Mouse (Mus musculus): Measurements from ENCODE around the gene Psenen. TPM values are rescaled to one million over a fixed set of nuclear protein-coding genes. Genes with fewer than 3 reads are reported as not detected.

The Psenen gene
- polyA plus RNA-seq (2016; fragmentation: Nextera tagmentation; extraction: Ambion mirVana) = 131 and 133 TPM in 2 replicates

DNA sequence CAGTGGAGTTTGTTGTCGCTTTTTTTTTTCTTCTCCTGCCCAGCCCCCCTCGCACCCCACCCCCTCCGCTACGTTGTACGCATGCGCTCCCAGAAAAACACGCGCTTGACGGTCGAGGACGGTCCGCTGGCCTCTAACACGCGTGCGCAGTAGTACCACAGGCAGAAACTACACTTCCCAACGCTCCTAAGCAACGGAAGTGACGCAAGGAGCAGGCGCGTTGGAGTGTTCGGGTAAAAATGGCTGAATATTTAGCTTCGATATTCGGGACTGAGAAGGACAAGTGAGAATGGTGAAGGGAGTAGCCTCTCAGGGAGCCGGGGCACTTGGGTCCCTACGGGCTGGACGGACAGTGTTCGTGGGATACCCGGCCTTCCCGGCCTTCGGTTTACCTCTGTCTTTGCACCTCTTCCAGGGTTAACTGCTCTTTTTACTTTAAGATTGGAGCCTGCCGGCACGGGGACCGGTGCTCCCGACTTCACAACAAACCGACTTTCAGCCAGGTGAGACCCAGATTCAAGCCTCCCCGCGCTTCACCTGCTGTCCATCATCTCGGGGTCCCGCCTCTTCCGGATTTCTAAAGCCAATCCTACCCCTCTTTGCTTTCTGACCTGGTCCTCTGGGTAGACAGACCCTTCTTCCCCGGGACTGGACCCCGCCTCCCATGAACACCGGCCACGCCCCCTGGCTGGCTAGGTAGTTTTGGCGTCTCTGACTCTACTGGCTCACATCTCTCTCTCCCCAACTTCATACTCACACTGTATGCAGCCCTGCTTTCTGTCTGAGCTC lies at the start of gene Psenen, which contains the start of the genes U2af1l4 and Gm49396:
Gene Psenen, minus strand, starts transcription at position 511 of the 789 bp plus-strand sequence.
Gene U2af1l4, plus strand, starts transcription at position 185 of the 789 bp plus-strand sequence.
Gene Gm49396, plus strand, starts transcription at position 228 of the 789 bp plus-strand sequence.
- Histone ChIP-seq H3K4me3 (peak within 1 kb of the TSS; percentile 71), H3K27ac (replicated peaks) (peak within 1 kb of the TSS; percentile 93), H3K4me1 (peaks cover 28% of the 10 kb centered on the region), H3K9me3 (replicated peaks) (no peaks in the 10 kb centered on the region), H3K27me3 (ENCODE audit: low read depth, poor library complexity, severe bottlenecking) (no peaks in the 10 kb centered on the region), H3K36me3 (peaks cover 40% of the 10 kb centered on the region)
- WGBS = under 1% methylated on average over 45 of the region's 45 CpGs
- peak; percentile 97 for DNase-seq (ENCODE audit: low spot score)

DNA sequence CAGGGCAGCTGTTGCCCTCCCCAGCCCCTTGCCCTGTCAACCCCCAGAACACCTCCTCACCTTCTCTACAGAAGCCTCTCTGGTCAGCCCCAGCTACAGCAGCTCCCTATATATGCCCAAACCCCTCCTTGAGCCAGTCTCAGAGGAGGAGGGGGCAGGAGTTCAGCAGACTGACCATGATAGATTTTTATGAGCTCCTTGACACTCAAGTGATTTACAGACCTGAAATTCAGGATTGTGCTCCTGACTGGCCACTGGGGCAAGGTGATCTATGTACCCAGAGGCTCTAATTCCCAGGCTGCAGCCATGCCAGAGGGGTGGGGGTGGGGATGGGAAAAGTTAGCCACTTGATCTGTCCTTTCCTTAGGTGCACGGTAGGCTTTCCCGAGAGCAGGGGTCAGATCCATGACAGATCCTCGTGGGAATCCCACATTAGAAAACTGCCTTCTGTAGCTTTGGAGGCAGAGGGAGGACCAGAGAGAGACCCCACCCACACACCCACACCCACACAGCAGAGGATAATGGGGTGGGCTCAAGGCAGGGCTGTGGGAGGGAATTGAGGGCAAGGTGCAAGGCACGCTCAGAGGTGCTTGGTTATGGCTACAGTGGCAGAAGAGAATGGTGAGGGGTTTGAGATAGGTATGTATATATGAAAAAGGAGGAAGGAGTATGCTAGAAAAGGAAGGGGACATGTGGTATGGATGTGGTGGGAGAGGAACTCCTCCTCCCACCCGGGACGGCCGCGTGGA lies 49.4 kb upstream of the Psenen start, which contains the start of gene Upk1a:
Gene Upk1a, minus strand, starts transcription at position 194 of the 749 bp plus-strand sequence.
- H3K27ac ChIP-seq (replicated peaks) = no peak within 1 kb of the TSS
- H3K9me3 ChIP-seq (replicated peaks) = no peaks in the 10 kb centered on the region
- H3K4me3 ChIP-seq = no peak within 1 kb of the TSS
- H3K36me3 ChIP-seq = peaks cover 30% of the 10 kb centered on the region
- DNase-seq (ENCODE audit: low spot score) = no peak
- 0 out of 2 replicates have a peak, but pooled peaks cover 8% of the 10 kb centered on the region for H3K4me1 ChIP-seq
- no peaks in the 10 kb centered on the region for H3K27me3 ChIP-seq (ENCODE audit: low read depth, poor library complexity, severe bottlenecking)
- 79% methylated on average over 8 of the region's 8 CpGs for WGBS

DNA sequence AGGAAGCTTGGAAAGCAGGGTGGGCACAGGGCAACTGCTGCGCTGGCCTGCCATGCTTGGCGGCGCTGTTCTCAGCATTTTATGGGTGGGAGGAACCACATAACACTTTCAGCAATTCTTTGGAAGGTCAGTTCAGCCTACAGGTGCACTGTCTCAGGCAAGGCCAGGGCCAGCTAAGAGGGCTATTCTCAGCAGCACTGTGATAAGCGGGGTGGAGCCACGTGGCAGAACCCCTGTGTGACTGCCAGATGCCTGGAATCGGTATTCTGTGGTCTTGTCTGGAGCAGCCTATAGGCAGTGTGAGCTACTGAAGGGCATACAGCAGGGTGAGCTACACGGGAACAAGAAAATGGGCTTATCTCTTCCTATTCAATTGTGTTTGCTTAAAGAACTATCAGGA lies 46.6 kb upstream of the Psenen start:
- Histone ChIP-seq H3K27ac (replicated peaks) (no peak overlapping the region), H3K36me3 (peaks cover 2% of the 10 kb centered on the region), H3K4me3 (no peak overlapping the region), H3K9me3 (replicated peaks) (no peaks in the 10 kb centered on the region), H3K27me3 (ENCODE audit: low read depth, poor library complexity, severe bottlenecking) (no peaks in the 10 kb centered on the region), H3K4me1 (0 out of 2 replicates have a peak, but pooled peaks cover 8% of the 10 kb centered on the region)
- no peak for DNase-seq (ENCODE audit: low spot score)
- WGBS = 72% methylated on average over 7 of the region's 7 CpGs

DNA sequence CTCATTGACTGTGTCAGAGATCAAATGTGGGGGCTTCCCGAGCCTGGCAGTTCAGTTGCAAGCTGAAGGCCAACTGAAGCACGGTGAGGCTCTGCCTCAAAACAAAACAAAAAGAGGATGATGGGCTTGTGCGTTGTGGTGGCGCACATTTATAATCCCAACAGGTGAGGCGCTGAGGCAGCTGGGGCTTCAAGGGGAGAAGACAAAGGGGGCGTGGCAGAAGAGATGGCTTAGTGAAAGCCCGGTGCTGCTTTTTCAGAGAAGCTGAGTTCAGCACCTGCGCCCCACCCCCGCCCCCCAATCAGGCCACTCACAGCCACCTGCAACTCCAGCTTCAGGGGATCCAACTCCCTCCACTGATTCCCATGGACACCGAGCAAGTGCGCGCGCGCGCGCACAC lies 45.0 kb upstream of the Psenen start:
- no peak overlapping the region for H3K27ac ChIP-seq (replicated peaks)
- 52% methylated on average over 14 of the region's 16 CpGs for WGBS
- no peak for DNase-seq (ENCODE audit: low spot score)
- H3K27me3 ChIP-seq (ENCODE audit: low read depth, poor library complexity, severe bottlenecking) = no peaks in the 10 kb centered on the region
- H3K9me3 ChIP-seq (replicated peaks) = no peaks in the 10 kb centered on the region
- H3K36me3 ChIP-seq = no peaks in the 10 kb centered on the region
- H3K4me1 ChIP-seq = 0 out of 2 replicates have a peak, but pooled peaks cover 8% of the 10 kb centered on the region
- no peak overlapping the region for H3K4me3 ChIP-seq

DNA sequence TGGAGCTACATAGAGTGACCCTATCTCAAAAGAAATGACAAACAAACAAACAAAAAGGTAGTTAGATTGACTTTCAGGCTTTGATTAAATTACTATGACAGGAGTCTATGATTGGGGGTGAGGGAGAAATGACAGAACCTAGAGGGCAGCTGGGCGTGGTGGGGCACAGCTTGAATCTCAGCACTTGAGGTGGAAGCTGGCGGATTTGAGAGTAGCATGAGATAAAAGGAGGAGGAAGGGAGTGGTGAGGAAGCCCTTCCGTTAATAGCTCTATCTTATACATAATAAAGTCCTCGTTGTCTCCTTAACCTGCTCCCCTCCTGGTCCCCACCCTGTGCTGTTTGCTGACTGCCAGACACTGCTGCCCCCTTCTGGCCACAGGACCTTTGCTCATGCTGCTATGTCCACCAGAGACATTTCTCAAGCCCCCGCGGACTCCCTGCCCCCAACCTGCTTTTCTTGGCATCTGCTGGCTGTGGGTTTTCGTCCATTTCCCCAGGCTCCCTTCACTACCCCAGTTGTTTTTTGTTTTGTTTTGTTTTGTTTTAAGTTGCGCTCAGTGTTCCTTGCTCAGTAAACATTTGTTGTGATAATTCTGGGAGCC lies 44.4 kb upstream of the Psenen start:
- 31% methylated on average over 8 of the region's 8 CpGs for WGBS
- Histone ChIP-seq H3K27ac (replicated peaks) (no peak overlapping the region), H3K4me1 (0 out of 2 replicates have a peak, but pooled peaks cover 8% of the 10 kb centered on the region), H3K9me3 (replicated peaks) (no peaks in the 10 kb centered on the region), H3K4me3 (no peak overlapping the region), H3K36me3 (no peaks in the 10 kb centered on the region), H3K27me3 (ENCODE audit: low read depth, poor library complexity, severe bottlenecking) (no peaks in the 10 kb centered on the region)
- peak; percentile 69 for DNase-seq (ENCODE audit: low spot score)

DNA sequence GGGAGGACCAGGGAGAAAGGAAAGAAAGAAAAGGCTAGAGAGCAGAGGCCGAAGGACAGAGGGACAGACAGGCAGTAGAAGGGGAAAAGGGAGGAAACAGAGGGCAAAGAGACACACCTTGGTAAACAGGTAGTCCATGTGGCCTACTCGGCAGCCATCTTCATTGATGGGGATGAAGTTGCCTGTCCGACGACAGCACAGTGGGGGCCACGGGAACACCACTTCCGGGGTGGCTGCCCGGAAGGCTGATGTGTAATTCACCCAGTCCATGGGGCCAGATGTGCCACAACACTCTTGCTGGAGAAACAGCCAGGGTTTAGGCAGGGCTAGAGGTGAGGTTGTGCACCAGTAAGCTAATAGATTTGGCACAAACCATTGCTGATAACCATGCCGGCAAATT lies 41.5 kb upstream of the Psenen start:
- Histone ChIP-seq H3K36me3 (no peaks in the 10 kb centered on the region), H3K9me3 (replicated peaks) (no peaks in the 10 kb centered on the region), H3K4me1 (peaks cover 11% of the 10 kb centered on the region), H3K4me3 (no peak overlapping the region), H3K27ac (replicated peaks) (no peak overlapping the region), H3K27me3 (ENCODE audit: low read depth, poor library complexity, severe bottlenecking) (no peaks in the 10 kb centered on the region)
- no peak for DNase-seq (ENCODE audit: low spot score)
- 86% methylated on average over 8 of the region's 8 CpGs for WGBS

DNA sequence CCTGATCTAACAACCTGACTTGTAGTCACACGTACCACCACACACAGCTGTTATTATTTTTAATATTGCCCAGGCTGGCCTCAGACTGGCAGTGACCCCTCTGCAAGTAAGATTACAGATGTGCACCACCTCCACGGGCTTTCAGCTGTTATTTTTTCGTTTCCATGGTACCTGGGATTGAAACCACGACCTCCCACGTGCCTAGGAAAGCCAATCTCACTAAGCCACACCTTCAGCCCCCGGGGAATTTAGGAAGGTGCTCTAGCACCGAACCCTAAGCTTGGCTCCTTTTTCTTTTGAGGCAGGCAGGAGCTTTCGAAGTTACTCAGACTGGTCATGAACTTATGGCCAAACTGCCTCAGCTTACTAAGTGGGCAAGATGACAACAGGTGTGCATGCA lies 41.0 kb upstream of the Psenen start:
- no peak overlapping the region for H3K4me3 ChIP-seq
- no peak overlapping the region for H3K27ac ChIP-seq (replicated peaks)
- WGBS = 69% methylated on average over 8 of the region's 8 CpGs
- DNase-seq (ENCODE audit: low spot score) = no peak
- H3K4me1 ChIP-seq = peaks cover 17% of the 10 kb centered on the region
- H3K9me3 ChIP-seq (replicated peaks) = no peaks in the 10 kb centered on the region
- no peaks in the 10 kb centered on the region for H3K36me3 ChIP-seq
- no peaks in the 10 kb centered on the region for H3K27me3 ChIP-seq (ENCODE audit: low read depth, poor library complexity, severe bottlenecking)

DNA sequence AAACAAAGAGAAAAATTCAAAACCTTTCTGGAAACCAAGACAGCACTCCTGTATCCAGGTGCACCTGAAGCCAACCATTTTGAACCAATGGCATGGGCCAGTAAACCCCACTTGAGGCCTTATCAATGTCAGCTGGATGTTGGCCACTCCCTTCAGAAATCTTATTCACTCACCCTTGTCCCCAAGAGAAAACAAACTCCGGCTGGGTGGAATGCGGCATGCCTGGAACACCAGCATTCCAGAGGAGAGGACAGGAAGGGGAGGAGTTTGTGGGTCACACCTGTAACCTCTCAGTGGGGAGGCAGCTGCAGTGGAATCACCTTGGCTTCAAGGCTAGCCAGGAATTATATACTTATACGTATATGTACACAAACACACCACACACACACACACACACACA lies 39.2 kb upstream of the Psenen start:
- peaks cover 9% of the 10 kb centered on the region for H3K4me1 ChIP-seq
- H3K27ac ChIP-seq (replicated peaks) = no peak overlapping the region
- 71% methylated on average over 3 of the region's 3 CpGs for WGBS
- no peaks in the 10 kb centered on the region for H3K27me3 ChIP-seq (ENCODE audit: low read depth, poor library complexity, severe bottlenecking)
- H3K36me3 ChIP-seq = no peaks in the 10 kb centered on the region
- H3K4me3 ChIP-seq = no peak overlapping the region
- no peak for DNase-seq (ENCODE audit: low spot score)
- H3K9me3 ChIP-seq (replicated peaks) = no peaks in the 10 kb centered on the region

DNA sequence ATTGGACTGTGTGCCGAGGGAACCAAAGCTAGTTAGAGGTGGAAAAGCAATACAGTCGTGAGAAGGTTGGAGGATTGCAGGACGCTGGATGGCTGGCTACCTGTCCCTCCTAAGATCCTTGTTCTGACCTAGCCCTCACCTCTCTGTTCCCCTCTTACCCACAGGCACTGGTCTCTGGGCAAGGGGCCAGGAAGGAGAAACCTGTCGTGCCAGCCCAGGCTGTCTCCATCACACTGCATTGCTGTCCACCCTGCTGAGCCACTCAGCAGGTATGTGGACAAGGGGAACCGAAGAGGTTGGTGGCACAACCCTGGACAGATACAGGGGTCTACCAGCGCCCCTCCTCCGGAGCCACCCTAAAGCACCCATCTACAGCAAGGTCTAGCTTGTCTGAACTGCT lies 37.2 kb upstream of the Psenen start:
- Histone ChIP-seq H3K4me1 (peaks cover 9% of the 10 kb centered on the region), H3K36me3 (no peaks in the 10 kb centered on the region), H3K27ac (replicated peaks) (no peak overlapping the region), H3K4me3 (no peak overlapping the region), H3K27me3 (ENCODE audit: low read depth, poor library complexity, severe bottlenecking) (no peaks in the 10 kb centered on the region), H3K9me3 (replicated peaks) (no peaks in the 10 kb centered on the region)
- DNase-seq (ENCODE audit: low spot score) = no peak
- WGBS = 81% methylated on average over 7 of the region's 7 CpGs

DNA sequence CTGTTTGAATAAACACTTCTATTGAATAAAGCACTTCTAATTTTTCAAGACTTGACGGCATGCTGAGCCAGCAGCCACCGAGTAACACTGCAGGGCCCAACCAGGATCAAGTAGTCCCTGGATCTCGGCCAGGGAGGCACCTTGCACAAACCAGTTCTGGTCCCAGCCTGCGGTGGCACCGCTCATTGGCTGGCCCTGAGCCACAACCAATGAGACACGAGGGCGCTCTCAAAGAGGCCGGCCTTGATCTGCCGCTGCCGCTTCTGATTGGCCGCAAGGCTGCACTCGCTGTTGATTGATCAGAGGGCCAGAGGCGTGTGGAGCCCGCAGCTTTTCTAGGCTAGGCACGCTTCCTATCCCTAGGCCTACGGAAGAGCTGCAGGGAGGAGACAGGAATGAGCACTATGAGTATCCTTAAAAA lies 36.5 kb upstream of the Psenen start:
- Histone ChIP-seq H3K9me3 (replicated peaks) (no peaks in the 10 kb centered on the region), H3K4me3 (peak overlapping the region; percentile 26; the same call in 1 of the 2 replicates), H3K36me3 (no peaks in the 10 kb centered on the region), H3K4me1 (peaks cover 9% of the 10 kb centered on the region), H3K27ac (replicated peaks) (no peak overlapping the region), H3K27me3 (ENCODE audit: low read depth, poor library complexity, severe bottlenecking) (no peaks in the 10 kb centered on the region)
- peak; percentile 85 for DNase-seq (ENCODE audit: low spot score)
- 2% methylated on average over 16 of the region's 16 CpGs for WGBS

DNA sequence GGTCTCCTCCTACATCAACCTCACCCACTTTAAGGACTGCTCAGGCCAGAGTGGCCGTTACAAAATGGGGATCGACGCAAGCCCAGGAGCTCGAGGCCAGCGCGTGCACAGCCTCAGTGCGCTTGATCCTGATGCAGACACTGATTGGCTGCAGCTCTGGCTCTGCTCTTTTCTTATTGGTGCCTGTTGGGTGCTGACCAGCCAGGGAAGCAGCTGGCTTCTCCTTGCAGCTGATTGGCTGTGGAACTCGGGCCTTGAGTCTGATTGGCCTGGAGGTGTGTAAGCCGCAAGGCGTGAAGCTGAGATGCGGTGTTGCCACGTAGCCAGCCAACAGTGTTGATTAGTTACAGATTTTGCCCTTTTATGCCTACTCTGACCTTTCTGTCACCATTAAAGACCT lies 35.4 kb upstream of the Psenen start, which contains the start of gene Zbtb32:
Gene Zbtb32, minus strand, starts transcription at position 124 of the 400 bp plus-strand sequence.
- no peak for DNase-seq (ENCODE audit: low spot score)
- WGBS = 92% methylated on average over 12 of the region's 12 CpGs
- peak within 1 kb of the TSS; percentile 26; the same call in 1 of the 2 replicates for H3K4me3 ChIP-seq
- no peaks in the 10 kb centered on the region for H3K27me3 ChIP-seq (ENCODE audit: low read depth, poor library complexity, severe bottlenecking)
- H3K4me1 ChIP-seq = peaks cover 9% of the 10 kb centered on the region
- no peak within 1 kb of the TSS for H3K27ac ChIP-seq (replicated peaks)
- H3K9me3 ChIP-seq (replicated peaks) = no peaks in the 10 kb centered on the region
- H3K36me3 ChIP-seq = no peaks in the 10 kb centered on the region

DNA sequence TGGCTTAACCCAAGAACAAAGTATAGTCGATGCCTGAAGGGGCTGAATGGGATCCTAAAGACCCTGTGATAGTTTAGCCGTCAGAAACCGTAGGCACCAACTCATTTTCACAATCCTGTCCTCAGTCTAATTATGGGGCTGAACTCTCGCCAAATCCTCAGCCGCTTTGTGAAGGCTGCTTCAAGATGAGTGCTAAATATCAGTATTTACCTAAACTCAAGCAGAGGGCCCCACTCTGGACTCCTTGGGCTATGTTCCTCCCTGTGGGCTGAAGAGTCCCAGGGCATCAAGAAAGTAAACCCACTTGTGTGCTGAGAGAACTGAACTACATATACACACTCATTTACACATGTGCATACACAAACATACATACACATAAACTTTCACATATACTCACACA lies 33.4 kb upstream of the Psenen start:
- H3K9me3 ChIP-seq (replicated peaks) = no peaks in the 10 kb centered on the region
- peaks cover 12% of the 10 kb centered on the region for H3K4me1 ChIP-seq
- H3K36me3 ChIP-seq = no peaks in the 10 kb centered on the region
- H3K27ac ChIP-seq (replicated peaks) = no peak overlapping the region
- H3K27me3 ChIP-seq (ENCODE audit: low read depth, poor library complexity, severe bottlenecking) = no peaks in the 10 kb centered on the region
- DNase-seq (ENCODE audit: low spot score) = no peak
- no peak overlapping the region for H3K4me3 ChIP-seq
- 80% methylated on average over 5 of the region's 5 CpGs for WGBS
